Mouse (Mus musculus) ES-E14 (cell line): ENCODE results near the gene Plg.

Experiments used
- HCFC1 ChIP-seq: IDR thresholded peaks from 2 replicates; pipeline ENCODE4 v1.6.1; 2012; ENCODE audit warnings: low read length, inconsistent platforms, borderline replicate concordance; ENCODE audit not compliant: insufficient read depth
- MAFK ChIP-seq: IDR thresholded peaks from 2 replicates; pipeline ENCODE4 v1.6.1; 2014; ENCODE audit warnings: mild to moderate bottlenecking, low read depth, low read length, inconsistent platforms; ENCODE audit not compliant: insufficient read depth
- ZC3H11A ChIP-seq: IDR thresholded peaks from 2 replicates; pipeline ENCODE4 v1.6.1; 2012; ENCODE audit warnings: low read depth, mild to moderate bottlenecking, inconsistent platforms, low read length, borderline replicate concordance
- ZNF384 ChIP-seq: IDR thresholded peaks from 2 replicates; pipeline ENCODE4 v1.6.1; 2012; ENCODE audit warnings: low read depth, low read length, inconsistent platforms

DNA sequence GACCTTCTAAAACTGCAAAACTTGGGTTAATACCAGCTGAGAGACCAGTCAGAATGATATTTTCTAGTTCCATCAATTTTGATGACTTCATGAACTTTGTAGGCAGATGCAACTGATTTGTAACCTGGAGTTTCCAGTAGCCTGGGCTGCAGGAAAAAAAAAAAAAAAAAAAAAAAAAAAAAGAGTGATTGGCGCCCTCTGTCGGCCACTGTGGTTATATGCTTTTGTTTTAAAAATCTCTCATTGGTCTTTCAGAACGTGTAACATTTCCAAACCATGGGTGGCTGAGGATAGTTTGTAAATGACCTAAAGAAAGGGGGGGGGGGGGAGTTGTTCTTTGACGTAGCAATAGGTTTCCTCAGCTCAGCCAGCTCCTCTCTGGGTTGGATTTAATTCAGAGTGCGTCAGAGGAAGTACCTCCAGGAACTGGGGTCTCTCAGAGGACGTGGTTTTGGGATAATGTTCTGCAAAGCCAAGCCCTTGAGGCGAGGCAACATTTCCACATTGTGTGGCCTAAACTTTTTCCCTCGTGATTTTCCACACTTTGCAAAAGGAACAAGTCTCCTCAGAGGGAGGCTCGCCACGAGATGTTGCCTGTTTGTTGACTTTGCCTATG, 7.0 kb upstream of the Plg start:
- TF ChIP-seq MAFK (peak; percentile 62), HCFC1 (no peak), ZC3H11A (no peak), ZNF384 (peak; percentile 100)
